Mouse (Mus musculus) small intestine, adult 2 months (tissue): ENCODE measurements around the gene Mdm1. TPM values are rescaled to one million over a fixed set of nuclear protein-coding genes. Genes with fewer than 3 reads are reported as not detected.

Experiments used
- H3K27ac ChIP-seq: fragments of 200-500 bp; 2 replicates; pipeline ENCODE4 v1.5.1; 2012; ENCODE audit warnings: low read depth, low read length, control low read depth, inconsistent platforms; ENCODE audit not compliant: insufficient read depth
- H3K27me3 ChIP-seq: fragments of 200-500 bp; 2 replicates; pipeline ENCODE4 v1.6.1; 2012; ENCODE audit warnings: mild to moderate bottlenecking, moderate library complexity, low read length, inconsistent platforms; ENCODE audit not compliant: control insufficient read depth, insufficient read depth
- H3K36me3 ChIP-seq: fragments of 200-500 bp; 2 replicates; pipeline ENCODE4 v1.6.1; 2012; ENCODE audit warnings: mild to moderate bottlenecking, low read length, control low read depth, inconsistent platforms; ENCODE audit not compliant: control insufficient read depth, insufficient read depth
- H3K4me1 ChIP-seq: fragments of 200-500 bp; 2 replicates; pipeline ENCODE4 v1.6.1; 2012; ENCODE audit warnings: low read length, inconsistent platforms, mixed read lengths; ENCODE audit not compliant: control insufficient read depth, insufficient read depth, insufficient read length
- H3K4me3 ChIP-seq: fragments of 200-500 bp; 2 replicates; pipeline ENCODE4 v1.5.1; 2012; ENCODE audit warnings: low read depth, mild to moderate bottlenecking, control low read depth, inconsistent platforms, low read length, moderate library complexity
- CTCF ChIP-seq: fragments of 200-500 bp; IDR thresholded peaks from 2 replicates; pipeline ENCODE4 v1.5.1; 2012; ENCODE audit warnings: low read depth, mild to moderate bottlenecking, control low read depth, inconsistent platforms, low read length, moderate library complexity, mixed read lengths; ENCODE audit not compliant: insufficient replicate concordance, insufficient read length; ENCODE audit errors: extremely low read depth
- POLR2A ChIP-seq: fragments of 200-500 bp; IDR thresholded peaks from 2 replicates; pipeline ENCODE4 v1.6.1; 2012; ENCODE audit warnings: low read depth, mild to moderate bottlenecking, control low read depth, inconsistent platforms, low read length, moderate library complexity
- WGBS: fragments of 180-500 bp; shearing (Covaris S2); methylation state at CpG from one replicate; pipeline ENCODE4 v1.1.7; 2018; 5-methylcytosine and 5-hydroxymethylcytosine counted together
- polyA plus RNA-seq: library from polyadenylated mRNA; depleted of rRNA; stranded (reverse); fragments of >200 nt; gene quantifications from 2 replicates; pipeline ENCODE4 v1.2.3, GENCODE M21; 2012; rRNA removed

Mdm1 gene
- polyA plus RNA-seq: 0.75 and 1.4 TPM in 2 replicates

DNA sequence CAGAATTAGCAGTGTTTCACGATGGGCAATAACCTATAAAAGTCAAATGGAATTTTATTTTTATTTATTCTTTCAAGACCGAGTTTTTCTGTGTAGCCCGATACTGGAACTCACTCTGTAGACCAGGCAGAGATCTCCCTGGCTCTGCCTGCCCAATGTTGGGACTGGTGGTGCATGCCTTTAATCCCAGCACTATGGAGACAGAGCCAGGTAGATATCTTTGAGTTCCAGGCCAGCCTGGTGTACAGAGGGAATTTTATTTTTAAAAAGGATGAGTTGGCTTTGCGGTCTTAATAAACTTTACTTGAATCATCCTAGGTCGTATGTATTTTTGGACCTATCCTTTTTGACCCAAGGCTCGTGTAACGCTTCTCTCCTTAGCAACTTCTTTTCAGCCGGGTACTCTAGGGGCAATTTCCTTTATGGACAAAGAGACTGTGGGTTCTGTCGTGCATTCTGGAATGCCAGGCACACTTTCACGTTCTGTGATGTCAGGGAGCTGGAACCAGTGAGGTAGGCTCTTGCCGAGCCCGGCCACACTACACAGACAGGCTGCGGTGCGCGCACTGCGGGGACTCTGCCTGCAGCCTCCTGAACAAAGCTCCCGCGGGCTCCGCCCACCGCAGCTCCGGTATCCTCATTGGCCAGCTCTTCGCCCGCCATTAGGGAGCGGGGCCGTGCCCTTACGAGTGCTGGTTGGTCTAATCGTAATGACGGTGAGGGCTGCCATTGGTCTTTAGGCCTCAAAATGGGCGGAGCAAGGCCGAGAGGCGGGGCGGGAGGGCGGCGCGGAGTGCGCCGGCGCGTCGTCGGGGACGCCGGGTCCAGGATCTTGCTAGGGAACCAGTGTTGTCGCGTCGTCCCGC lies at the start of gene Mdm1:
Gene Mdm1 (plus strand): TSS at position 794 of the 866 bp plus-strand sequence.
- TF ChIP-seq POLR2A (peak; percentile 40; the same call in 1 of the 2 replicates), CTCF (no peak)
- Histone ChIP-seq H3K4me1 (no peaks in the 10 kb centered on the region), H3K36me3 (no peaks in the 10 kb centered on the region), H3K4me3 (peak within 1 kb of the TSS; percentile 71), H3K27ac (no peak within 1 kb of the TSS), H3K27me3 (no peaks in the 10 kb centered on the region)
- 4% methylated on average over 47 of the region's 47 CpGs for WGBS

DNA sequence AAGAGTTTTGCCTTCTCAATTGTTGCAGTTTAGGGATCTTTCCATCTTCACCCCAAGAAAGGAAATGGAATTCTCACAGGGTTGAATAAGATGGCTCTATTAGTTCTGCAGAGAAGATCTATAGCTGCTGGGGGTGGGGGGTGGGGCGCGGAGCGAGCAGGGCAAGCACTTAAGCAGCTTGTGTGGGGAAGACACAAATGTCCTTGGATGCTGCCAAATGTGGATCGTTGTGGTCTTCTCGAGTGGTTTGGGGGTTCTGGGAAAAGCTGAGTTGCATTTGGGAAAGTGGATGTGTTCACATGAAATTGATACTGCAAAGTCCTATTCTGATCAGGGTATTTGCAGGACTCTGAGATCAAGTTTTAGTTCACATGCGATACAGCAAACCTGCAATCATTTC lies 48.9 kb upstream of the Mdm1 start:
- TF ChIP-seq POLR2A (no peak), CTCF (no peak)
- Histone ChIP-seq H3K4me3 (no peak overlapping the region), H3K27me3 (no peaks in the 10 kb centered on the region), H3K27ac (no peak overlapping the region), H3K36me3 (no peaks in the 10 kb centered on the region), H3K4me1 (peaks cover 7% of the 10 kb centered on the region; the same call in 1 of the 2 replicates)
- 80% methylated on average over 6 of the region's 6 CpGs for whole genome bisulfite sequencing

DNA sequence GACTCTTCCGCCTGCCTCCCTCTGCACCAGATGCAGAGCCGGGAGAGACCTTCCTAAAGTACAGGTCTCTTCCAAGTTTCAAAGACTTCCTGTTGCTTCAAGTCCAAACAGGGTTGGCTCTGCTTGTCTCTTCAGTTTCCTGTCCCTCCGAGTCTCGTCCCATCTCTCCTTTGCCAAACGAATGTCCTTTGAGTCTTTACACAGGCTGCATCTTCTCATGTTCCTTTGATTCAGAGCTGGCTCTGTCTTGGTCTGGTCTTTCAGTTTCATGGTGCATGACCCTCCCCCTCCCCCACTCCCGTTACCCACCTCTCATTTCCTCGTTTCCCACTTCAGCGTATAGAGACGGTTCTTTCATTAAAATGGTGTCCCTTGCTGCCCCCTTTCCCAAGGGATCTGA lies 47.9 kb upstream of the Mdm1 start:
- Histone ChIP-seq H3K27me3 (no peaks in the 10 kb centered on the region), H3K27ac (no peak overlapping the region), H3K4me1 (peaks cover 7% of the 10 kb centered on the region; the same call in 1 of the 2 replicates), H3K4me3 (no peak overlapping the region), H3K36me3 (no peaks in the 10 kb centered on the region)
- TF ChIP-seq CTCF (no peak), POLR2A (no peak)
- WGBS: 62% methylated on average over 9 of the region's 9 CpGs

DNA sequence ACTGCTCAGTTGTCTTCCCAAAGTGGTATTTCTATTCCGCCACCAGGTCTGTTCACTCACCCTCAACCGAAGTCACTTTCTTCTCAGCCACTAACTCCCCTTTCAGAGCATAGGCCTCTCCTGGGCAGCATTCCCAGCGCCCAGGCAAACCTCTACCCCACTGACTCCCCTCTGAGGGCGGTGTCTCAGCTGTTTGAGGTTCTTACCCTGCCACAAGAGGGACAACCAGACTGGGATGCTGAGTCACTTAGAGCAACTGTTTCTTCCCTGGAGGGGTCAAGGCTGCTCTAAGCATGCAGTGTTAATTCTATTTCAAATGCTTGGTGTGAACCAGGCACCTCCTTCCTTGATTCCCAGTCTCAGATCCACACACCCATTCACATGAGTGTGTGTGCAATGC lies 46.8 kb upstream of the Mdm1 start:
- H3K27me3 ChIP-seq: no peaks in the 10 kb centered on the region
- H3K36me3 ChIP-seq: no peaks in the 10 kb centered on the region
- H3K4me3 ChIP-seq: no peak overlapping the region
- 78% methylated on average over 4 of the region's 4 CpGs for WGBS
- no peak overlapping the region for H3K27ac ChIP-seq
- TF ChIP-seq POLR2A (no peak), CTCF (no peak)
- peaks cover 7% of the 10 kb centered on the region; the same call in 1 of the 2 replicates for H3K4me1 ChIP-seq

DNA sequence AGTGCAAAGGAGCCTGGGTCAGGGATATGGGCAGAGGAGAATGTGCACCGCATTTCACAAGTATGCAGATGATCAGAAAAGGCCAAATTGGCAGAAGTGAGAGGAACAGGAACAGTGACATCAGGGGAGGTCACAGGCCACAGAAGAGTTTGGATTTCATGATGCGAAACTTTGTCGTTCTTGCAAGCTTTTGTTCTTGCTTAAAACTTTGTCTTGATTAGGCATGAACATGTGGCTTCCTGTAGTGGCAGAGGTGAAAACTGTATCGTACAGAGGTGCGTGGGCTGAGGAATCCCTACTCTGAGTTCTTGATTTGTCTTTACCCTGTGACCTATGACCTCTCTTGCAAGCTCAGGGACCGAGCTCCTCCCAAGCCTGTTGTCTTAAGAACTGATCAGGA lies 45.4 kb upstream of the Mdm1 start:
- H3K4me1 ChIP-seq: peaks cover 9% of the 10 kb centered on the region; the same call in 1 of the 2 replicates
- TF ChIP-seq POLR2A (no peak), CTCF (no peak)
- no peaks in the 10 kb centered on the region for H3K27me3 ChIP-seq
- no peak overlapping the region for H3K4me3 ChIP-seq
- H3K36me3 ChIP-seq: no peaks in the 10 kb centered on the region
- 78% methylated on average over 6 of the region's 6 CpGs for WGBS
- H3K27ac ChIP-seq: peak overlapping the region; percentile 22; the same call in 1 of the 2 replicates

DNA sequence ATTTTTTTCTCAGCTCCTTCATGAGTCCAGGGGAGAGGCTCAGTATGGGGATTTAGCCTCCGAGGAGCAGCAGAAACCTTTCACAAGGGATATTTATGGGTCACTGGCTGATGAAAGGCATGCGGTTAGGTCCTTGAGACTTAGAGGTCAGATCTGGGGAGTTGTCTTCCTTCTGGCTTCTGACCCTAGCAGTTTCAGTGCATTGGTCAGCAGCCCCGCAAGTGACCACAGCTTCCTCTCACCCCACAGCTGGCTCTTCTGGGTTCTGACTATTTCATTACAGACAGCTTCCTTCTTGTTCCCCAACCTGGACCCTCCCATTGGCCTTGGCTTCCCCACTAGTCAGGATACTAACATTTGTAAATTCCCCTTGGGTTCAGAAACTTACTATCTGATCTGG lies 43.7 kb upstream of the Mdm1 start:
- 77% methylated on average over 3 of the region's 3 CpGs for WGBS
- H3K4me1 ChIP-seq: peaks cover 9% of the 10 kb centered on the region; the same call in 1 of the 2 replicates
- no peak overlapping the region for H3K27ac ChIP-seq

DNA sequence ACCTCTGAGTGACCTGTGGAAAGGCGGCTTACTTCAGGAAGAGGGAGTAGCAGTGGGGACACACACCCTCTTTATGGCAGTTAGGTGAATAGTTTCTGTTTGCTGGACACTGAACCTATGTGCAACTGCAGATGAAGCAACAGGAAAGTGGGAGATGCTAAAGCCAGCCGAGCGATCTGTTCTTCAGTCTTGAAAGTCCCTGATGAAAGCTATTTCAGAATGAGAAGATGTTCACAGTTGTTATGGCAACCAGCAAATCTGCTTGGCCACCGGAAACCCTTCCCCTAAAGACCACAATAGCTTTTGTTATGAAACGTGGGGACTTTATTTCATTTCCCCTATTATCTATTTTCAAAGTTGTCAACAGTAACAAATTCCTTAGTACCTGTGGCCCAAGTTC lies 41.0 kb upstream of the Mdm1 start:
- peaks cover 6% of the 10 kb centered on the region; the same call in 1 of the 2 replicates for H3K4me1 ChIP-seq
- TF ChIP-seq POLR2A (no peak), CTCF (no peak)
- WGBS: 65% methylated on average over 5 of the region's 5 CpGs
- H3K36me3 ChIP-seq: no peaks in the 10 kb centered on the region
- H3K4me3 ChIP-seq: no peak overlapping the region
- H3K27me3 ChIP-seq: no peaks in the 10 kb centered on the region
- H3K27ac ChIP-seq: peak overlapping the region; percentile 16

More for the DNA sequence above, 43.7 kb upstream of the Mdm1 start:
- H3K27me3 ChIP-seq: no peaks in the 10 kb centered on the region
- no peak for TF ChIP-seq POLR2A
- no peak for TF ChIP-seq CTCF
- no peak overlapping the region for H3K4me3 ChIP-seq
- H3K36me3 ChIP-seq: no peaks in the 10 kb centered on the region
